In the genomic region with DNA sequence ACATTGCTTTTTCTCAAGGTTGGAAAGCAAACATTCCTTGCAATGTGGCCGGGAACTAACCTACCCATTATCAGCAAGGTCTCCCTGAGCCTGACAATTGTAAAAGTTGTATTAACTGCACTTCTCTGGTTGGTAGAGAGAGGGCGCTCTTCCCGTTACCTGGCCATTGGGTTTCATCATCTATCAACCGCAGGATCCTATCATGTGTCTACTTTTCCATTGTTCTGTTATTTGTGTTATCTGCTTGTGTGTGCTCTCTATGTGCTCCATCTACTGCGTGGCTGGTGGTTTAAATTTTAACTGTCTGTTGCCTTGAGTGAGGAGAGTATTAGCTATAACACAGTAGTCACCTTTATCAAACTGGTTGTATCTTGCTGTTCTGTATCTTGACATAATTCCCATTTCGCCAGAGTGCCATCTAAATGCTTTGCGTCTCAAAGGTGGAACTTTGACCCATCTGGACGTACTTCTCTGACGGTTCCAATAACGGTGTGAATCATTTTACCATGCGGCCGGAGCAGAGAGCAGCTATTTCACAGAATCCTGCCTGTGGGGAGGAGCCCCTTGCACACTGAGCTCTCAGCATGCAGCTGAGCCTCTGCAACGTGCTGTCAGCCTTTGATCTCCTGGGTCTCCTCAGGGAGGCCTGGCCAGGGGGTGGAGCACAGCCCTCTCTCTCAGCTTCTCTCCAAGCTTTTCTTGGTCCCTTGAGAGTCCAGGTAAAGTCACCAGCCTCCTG, we compare ENCODE assay signal across 9 mouse cellular contexts.
DNase-seq lines count a peak whose midpoint lies in the region; ATAC-seq lines count a peak whose summit lies in the region.
"Had no signal": no experiment of that assay in that cellular context is flagged by ENCODE, and none has a peak within 500 bp of the region (broad histone marks: within the 10 kb centered on the region; RNA-seq: fewer than 3 reads in every experiment).

No protein-coding gene starts in this region.

- 8% methylated on average over 13 of the region's 13 CpGs for WGBS in intestine, embryonic 14.5 days

- H3K27me3 ChIP-seq in intestine, embryonic 14.5 days (replicated peaks; ENCODE audit: control insufficient read depth, insufficient read depth, low read length) = no peaks in the 10 kb centered on the region

- no peaks in the 10 kb centered on the region for H3K9me3 ChIP-seq in intestine, embryonic 14.5 days (ENCODE audit: control insufficient read depth, low read length)

- intact Hi-C loops in left cerebral cortex, postnatal 10 days (cut with DNase I) = no loop called here

- peak; percentile 76 for ATAC-seq in intestine, embryonic 14.5 days (replicated peaks; ENCODE audit: low FRiP score, low TSS enrichment, low read depth)

- H3K4me1 ChIP-seq in intestine, embryonic 14.5 days (replicated peaks; ENCODE audit: control insufficient read depth, insufficient read depth, low read length) = peaks cover 5% of the 10 kb centered on the region; the same call in 1 of the 2 replicates

- 0 out of 2 replicates have a peak overlapping the region, but pooled peaks have one; percentile 18 for H3K4me2 ChIP-seq in intestine, embryonic 14.5 days (ENCODE audit: low read length)

- H3K9ac ChIP-seq in intestine, embryonic 14.5 days (ENCODE audit: low read length) = no peak overlapping the region

- no peaks in the 10 kb centered on the region for H3K36me3 ChIP-seq in intestine, embryonic 14.5 days (ENCODE audit: control insufficient read depth, insufficient read depth, low read length)

- no peak overlapping the region for H3K4me3 ChIP-seq in intestine, embryonic 14.5 days (ENCODE audit: low read depth, low read length)

- DNase-seq in kidney, adult 9 months = peak; percentile 9
- DNase-seq in kidney, adult 11 months = no peak
- DNase-seq in CD4-positive helper T cell, adult 2 months (ENCODE audit: low read depth, low spot score) = peak; percentile 16
- DNase-seq in R1 (ENCODE audit: low read depth, low spot score) = peak; percentile 43
- DNase-seq in intestine, embryonic 14.5 days (ENCODE audit: low spot score) = peak; percentile 63
- DNase-seq in gastrocnemius, postnatal 4 days (ENCODE audit: low spot score in 2 of 2) = no peak
- DNase-seq in left cerebral cortex, postnatal 10 days (ENCODE audit: extremely low spot score in 1 of 2, low spot score in 2 of 2) = no peak
- DNase-seq: adrenal gland, adult 2 months; lung, postnatal 14 days had no signal

- no peak overlapping the region for H3K27ac ChIP-seq in intestine, embryonic 14.5 days (ENCODE audit: low read depth)

Comparison
In these comparisons a context has a peak if more than half of its experiments do, and no peak if none do; other contexts are left out.
1. DNase-seq: peak in kidney, adult 9 months (single experiment), CD4-positive helper T cell, adult 2 months (single experiment), R1 (single experiment) and intestine, embryonic 14.5 days (single experiment); none in kidney, adult 11 months (single experiment), gastrocnemius, postnatal 4 days (0 of 2) and left cerebral cortex, postnatal 10 days (0 of 2).